Mouse (Mus musculus) adrenal gland, adult (tissue): ENCODE data around the gene Gpr39.
A peak's percentile ranks its signal among the peaks of the same experiment; 100 is the strongest.
"Not testable (repeated sequence)": the region's sequence is repeated elsewhere in the genome, so short reads cannot be mapped to it uniquely, and the experiment has no call there.

ENCODE experiments used
- DNase-seq, 2 experiments: peaks; one replicate each; pipeline ENCODE4 v3.0.0; 2022 to 2023; ENCODE audit warnings: low spot score in 1 of 2; ENCODE audit not compliant: inconsistent age in 2 of 2

The Gpr39 gene

DNA sequence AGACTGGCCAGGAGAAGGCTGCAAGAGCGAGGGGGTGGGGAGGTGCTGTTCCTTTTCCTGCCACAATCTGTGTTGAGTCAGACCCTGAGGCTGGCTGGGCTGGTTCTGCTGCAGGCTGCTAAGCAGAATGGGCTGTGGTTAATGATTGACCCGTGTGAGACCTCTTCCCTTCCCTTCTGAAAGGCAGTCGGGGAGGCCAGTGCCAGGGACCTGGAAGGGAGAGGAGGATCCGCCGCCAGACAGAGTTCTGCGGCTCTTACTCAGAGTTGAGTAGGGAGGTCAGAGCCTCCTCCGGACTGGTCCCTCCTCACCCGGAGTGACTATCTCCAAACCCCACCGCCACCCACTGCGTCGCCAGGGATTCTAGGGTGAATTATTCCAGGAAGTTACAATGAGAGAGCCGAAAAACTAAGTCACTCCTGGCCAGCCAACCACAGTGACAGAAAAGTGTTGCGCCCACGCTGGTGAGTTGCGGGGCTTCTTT, at the start of gene Gpr39:
TSS of gene Gpr39 (plus strand) at position 206 of the 484 bp plus-strand sequence.
- DNase-seq = peak in 1 of 2 experiments; percentile 20

GRCm38 (mm10) chr1:125639501-125640253, 37.1 kb upstream of the Gpr39 start:
- peak in 1 of 2 experiments; percentile 24 for DNase-seq

GRCm38 (mm10) chr1:125643643-125644042, 33.2 kb upstream of the Gpr39 start:
- no peak for DNase-seq

DNA sequence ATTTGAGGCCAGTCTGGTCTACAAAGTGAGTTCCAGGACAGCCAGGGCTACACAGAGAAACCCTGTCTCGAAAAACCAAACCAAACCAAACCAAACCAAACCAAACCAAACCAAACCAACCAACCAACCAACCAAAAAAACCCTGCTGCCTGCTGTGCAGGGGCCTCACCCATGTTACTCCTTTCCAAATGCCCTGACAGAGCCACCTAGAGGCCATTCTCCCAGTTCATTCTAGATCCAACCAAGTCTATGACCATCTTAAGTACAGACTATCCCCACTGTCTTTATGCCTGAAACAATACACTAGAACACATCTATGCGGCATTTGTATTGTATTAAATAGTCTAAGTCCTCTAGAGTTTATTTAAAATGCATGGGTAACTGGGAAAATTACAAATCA, 30.0 kb upstream of the Gpr39 start:
- not testable (repeated sequence) for DNase-seq

- peak in 1 of 2 experiments; percentile 20 for DNase-seq
Measured at GRCm38 (mm10) chr1:125648011-125648410, 28.8 kb upstream of the Gpr39 start.

- DNase-seq = no peak
Measured at GRCm38 (mm10) chr1:125649056-125649455, 27.7 kb upstream of the Gpr39 start.

- no peak for DNase-seq
Measured at GRCm38 (mm10) chr1:125652836-125653594, 23.8 kb upstream of the Gpr39 start.

- DNase-seq = no peak
Measured at GRCm38 (mm10) chr1:125657416-125657815, 19.4 kb upstream of the Gpr39 start.

GRCm38 (mm10) chr1:125660151-125660550, 16.6 kb upstream of the Gpr39 start:
- DNase-seq = no peak

DNA sequence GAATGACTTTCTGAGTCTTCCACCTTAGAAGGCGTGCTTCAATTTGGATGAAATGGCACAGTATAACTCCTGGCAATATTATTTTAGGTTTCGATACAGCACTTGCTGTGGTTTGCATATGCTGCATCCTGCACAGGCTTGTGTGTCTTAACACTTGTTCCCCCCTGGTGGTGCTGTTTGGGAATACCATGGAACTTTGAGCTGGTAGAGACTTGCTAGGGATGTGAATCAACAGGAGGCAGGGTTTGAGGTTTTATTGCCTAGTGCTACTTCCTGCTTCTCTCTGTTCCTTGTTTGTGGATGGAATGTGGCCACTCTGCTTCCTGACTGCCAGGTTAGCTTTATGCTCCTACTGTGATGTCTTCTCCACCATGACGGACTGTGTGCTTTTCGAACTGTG, 15.9 kb upstream of the Gpr39 start:
- no peak for DNase-seq

DNA sequence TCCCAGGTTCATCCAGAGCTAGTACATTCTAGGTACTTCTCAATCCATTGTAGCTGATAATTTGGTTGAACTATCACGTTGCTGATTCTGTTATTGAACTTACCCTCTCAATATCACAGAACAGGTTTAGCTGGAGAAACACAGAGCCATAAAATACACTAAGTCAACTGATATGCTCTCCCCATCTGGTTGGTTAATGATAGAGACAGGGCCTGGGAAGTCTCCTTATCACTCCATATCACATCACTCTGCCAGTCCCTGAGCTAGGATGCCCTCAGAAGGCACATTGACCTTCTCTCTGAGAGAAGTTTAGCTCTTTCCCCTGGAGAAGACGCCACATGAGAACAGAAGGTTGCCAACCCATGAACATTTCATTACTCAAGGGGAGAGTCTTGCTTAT, 14.7 kb upstream of the Gpr39 start:
- no peak for DNase-seq

GRCm38 (mm10) chr1:125662660-125663059, 14.1 kb upstream of the Gpr39 start:
- DNase-seq = no peak

DNA sequence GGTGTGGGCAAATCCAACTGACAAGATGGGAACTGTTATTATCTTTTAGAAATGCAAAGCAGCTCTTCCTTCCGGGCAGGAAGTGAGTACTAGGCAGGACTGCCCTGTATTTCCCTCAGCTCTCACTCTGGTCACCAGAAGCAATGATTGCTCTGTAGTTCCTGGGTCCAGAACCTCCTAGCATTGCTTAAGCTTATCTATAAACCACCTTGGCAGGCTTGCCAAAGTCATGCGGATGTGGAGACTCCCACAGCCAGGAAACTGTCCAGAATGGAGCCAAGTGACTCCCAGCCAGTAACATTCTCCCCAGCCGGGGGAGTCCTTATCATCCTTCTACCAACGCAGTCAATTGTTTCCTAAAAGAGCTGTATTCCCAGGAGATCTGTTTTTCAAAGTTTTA, 13.7 kb upstream of the Gpr39 start:
- DNase-seq = peak; percentile 18 to 59

GRCm38 (mm10) chr1:125665127-125665637, 11.6 kb upstream of the Gpr39 start:
- no peak for DNase-seq

- no peak for DNase-seq
Measured at GRCm38 (mm10) chr1:125669035-125669434, 7.8 kb upstream of the Gpr39 start.

DNA sequence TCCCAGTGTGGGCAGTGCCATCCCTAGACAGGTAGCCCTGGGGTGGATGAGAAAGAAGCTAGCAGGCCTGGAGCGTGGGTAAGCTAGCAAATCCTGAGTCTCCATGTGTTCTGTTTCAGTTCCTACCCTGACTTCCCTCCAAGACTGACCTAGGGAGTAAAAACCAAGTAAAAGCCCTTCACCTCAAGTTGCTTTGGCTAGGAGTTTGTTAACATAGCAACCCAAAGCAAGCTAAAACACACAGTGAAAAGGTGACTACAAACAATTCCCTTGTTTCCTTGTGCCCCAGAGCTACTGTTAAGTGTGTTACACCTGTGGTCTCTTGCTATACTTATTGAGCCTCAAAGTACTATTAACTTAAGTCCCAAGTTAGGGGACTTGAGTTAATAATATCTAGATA, 1.6 kb upstream of the Gpr39 start:
- DNase-seq = no peak

GRCm38 (mm10) chr1:125677286-125677685, 491 bp downstream of the Gpr39 start:
- DNase-seq = no peak

GRCm38 (mm10) chr1:125679522-125680077, 2.8 kb downstream of the Gpr39 start:
- no peak for DNase-seq

- peak in 1 of 2 experiments; percentile 27 for DNase-seq
Measured at GRCm38 (mm10) chr1:125684423-125684822, 7.6 kb downstream of the Gpr39 start.

DNA sequence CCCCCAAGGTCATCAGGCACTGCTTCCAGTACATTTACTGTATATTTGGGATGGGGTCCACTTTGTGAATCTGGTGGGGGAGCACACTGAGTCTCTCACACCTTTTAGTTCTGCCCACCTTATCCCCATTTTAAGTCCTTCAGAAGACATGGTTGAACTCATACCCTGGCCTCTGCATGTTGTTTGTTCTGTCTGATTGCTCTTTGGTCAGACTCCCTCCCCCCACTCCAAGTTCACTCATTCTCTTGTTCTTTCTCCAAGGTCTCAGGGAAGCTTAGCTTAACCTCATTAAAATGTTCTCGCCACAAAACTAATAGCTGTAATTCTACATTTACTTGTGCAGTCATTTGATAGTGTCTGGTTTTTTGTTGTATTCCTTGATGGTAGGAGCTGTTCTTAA, 8.5 kb downstream of the Gpr39 start:
- no peak for DNase-seq

GRCm38 (mm10) chr1:125687701-125688420, 11.1 kb downstream of the Gpr39 start:
- DNase-seq = no peak
